Mouse (Mus musculus): ENCODE data around the gene Pipox. TPM values are rescaled to one million over a fixed set of nuclear protein-coding genes. Genes with fewer than 3 reads are reported as not detected.

Gene Pipox
- polyA plus RNA-seq, 1 experiment from 2014 or later = 45.7 TPM

DNA sequence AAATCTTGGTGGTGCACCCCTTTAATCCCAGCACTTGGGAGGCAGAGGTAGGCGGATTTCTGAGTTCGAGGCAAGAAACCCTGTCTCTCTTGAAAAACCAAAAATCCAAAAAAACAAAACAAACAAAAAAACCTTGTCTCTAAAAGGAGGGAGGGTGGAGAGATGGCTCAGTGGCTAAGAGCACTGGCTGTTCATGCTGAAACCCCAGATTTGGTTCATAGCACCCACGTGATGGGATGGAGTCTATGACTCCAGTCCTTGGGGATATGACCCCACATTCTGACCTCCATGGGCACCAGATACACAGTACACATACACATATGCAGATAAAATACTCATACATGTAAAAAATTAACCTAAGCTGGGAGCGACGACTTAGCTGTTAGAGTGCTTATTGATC lies 5.0 kb downstream of the Pipox start:
- Histone ChIP-seq H3K9me3 (ENCODE audit: control insufficient read depth) (no peaks in the 10 kb centered on the region), H3K9ac (ENCODE audit: low read depth, low read length) (no peak overlapping the region), H3K27me3 (replicated peaks; ENCODE audit: control insufficient read depth, insufficient read depth, low read length) (no peaks in the 10 kb centered on the region), H3K4me1 (replicated peaks; ENCODE audit: control insufficient read depth, insufficient read depth, low read length) (peaks cover 3% of the 10 kb centered on the region), H3K4me2 (replicated peaks; ENCODE audit: low read depth) (no peak overlapping the region), H3K27ac (ENCODE audit: low read depth, low read length) (no peak overlapping the region), H3K4me3 (ENCODE audit: low read depth, low read length) (no peak overlapping the region), H3K36me3 (ENCODE audit: control insufficient read depth, insufficient read depth) (no peaks in the 10 kb centered on the region; the same call in 1 of the 2 replicates)
- 78% methylated on average over 5 of the region's 5 CpGs for WGBS
- TF ChIP-seq CTCF (IDR thresholded peaks at IDR 0.05; ENCODE audit: low read depth) = no peak
- no peak for ATAC-seq

DNA sequence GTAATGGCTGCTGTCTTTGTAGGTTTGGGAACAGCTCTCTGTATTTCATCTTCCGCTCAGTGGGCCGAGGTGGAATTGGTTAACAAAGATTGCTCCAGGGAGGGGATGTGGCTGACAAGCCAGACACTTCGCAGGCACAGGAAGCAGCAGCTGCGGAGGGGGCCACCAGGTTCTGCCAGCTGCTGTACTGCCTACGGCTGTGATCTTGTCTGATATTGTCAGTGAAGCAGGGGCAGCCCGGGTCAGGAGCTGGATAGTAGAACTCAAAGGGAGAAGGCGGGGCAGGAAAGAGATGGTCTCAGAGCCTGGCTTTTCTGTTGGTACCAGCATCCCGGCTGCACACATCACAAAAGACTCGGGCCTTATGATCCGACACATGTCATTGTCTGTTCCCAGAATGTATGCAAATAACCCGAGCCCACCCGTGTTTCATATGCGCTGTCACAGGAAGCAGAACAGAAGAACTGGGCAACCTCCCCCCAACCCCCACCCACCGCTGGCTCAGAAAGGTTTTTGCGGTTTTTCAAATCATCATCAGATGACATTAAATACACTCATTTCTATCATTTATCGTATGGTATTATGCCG lies 6.4 kb downstream of the Pipox start:
- no peak for ATAC-seq

DNA sequence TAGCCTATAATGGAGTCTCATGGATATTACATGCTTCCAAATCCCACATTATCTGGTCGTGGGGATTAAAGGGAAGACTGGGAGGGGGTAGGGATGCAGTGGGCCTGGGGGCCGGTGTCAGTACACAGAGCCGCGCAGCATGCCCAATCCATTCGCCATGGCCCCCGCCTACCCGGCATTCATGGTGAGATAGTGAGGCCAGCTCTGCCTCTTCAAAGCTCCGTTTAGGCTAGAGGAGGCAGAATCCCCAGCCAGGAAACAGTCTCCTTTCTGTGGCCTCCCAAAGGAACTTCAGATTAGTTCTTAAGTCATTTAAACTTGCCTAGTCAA lies 8.7 kb downstream of the Pipox start:
- Histone ChIP-seq H3K27me3 (replicated peaks; ENCODE audit: control insufficient read depth, insufficient read depth, low read length) (no peaks in the 10 kb centered on the region), H3K9ac (ENCODE audit: low read depth, low read length) (no peak overlapping the region), H3K4me2 (replicated peaks; ENCODE audit: low read depth) (no peak overlapping the region), H3K27ac (ENCODE audit: low read depth, low read length) (no peak overlapping the region), H3K36me3 (ENCODE audit: control insufficient read depth, insufficient read depth) (peaks cover 7% of the 10 kb centered on the region; the same call in 1 of the 2 replicates), H3K9me3 (ENCODE audit: control insufficient read depth) (no peaks in the 10 kb centered on the region), H3K4me1 (replicated peaks; ENCODE audit: control insufficient read depth, insufficient read depth, low read length) (no peaks in the 10 kb centered on the region), H3K4me3 (ENCODE audit: low read depth, low read length) (no peak overlapping the region)
- TF ChIP-seq CTCF (IDR thresholded peaks at IDR 0.05; ENCODE audit: low read depth) = no peak
- WGBS = 57% methylated on average over 8 of the region's 8 CpGs
- no peak for ATAC-seq

More for the DNA sequence above, 6.4 kb downstream of the Pipox start:
- Histone ChIP-seq H3K4me2 (replicated peaks; ENCODE audit: low read depth) (no peak overlapping the region), H3K4me3 (ENCODE audit: low read depth, low read length) (no peak overlapping the region), H3K9ac (ENCODE audit: low read depth, low read length) (no peak overlapping the region), H3K27me3 (replicated peaks; ENCODE audit: control insufficient read depth, insufficient read depth, low read length) (no peaks in the 10 kb centered on the region), H3K4me1 (replicated peaks; ENCODE audit: control insufficient read depth, insufficient read depth, low read length) (no peaks in the 10 kb centered on the region), H3K9me3 (ENCODE audit: control insufficient read depth) (no peaks in the 10 kb centered on the region), H3K27ac (ENCODE audit: low read depth, low read length) (no peak overlapping the region), H3K36me3 (ENCODE audit: control insufficient read depth, insufficient read depth) (no peaks in the 10 kb centered on the region; the same call in 1 of the 2 replicates)
- no peak for TF ChIP-seq CTCF (IDR thresholded peaks at IDR 0.05; ENCODE audit: low read depth)
- WGBS = 52% methylated on average over 17 of the region's 17 CpGs

- no peak for TF ChIP-seq CTCF (IDR thresholded peaks at IDR 0.05; ENCODE audit: low read depth)
- Histone ChIP-seq H3K36me3 (ENCODE audit: control insufficient read depth, insufficient read depth) (peaks cover 7% of the 10 kb centered on the region; the same call in 1 of the 2 replicates), H3K9ac (ENCODE audit: low read depth, low read length) (no peak overlapping the region), H3K27me3 (replicated peaks; ENCODE audit: control insufficient read depth, insufficient read depth, low read length) (no peaks in the 10 kb centered on the region), H3K4me3 (ENCODE audit: low read depth, low read length) (no peak overlapping the region), H3K27ac (ENCODE audit: low read depth, low read length) (no peak overlapping the region), H3K4me1 (replicated peaks; ENCODE audit: control insufficient read depth, insufficient read depth, low read length) (no peaks in the 10 kb centered on the region), H3K4me2 (replicated peaks; ENCODE audit: low read depth) (no peak overlapping the region), H3K9me3 (ENCODE audit: control insufficient read depth) (no peaks in the 10 kb centered on the region)
- peak; percentile 39; the same call in 1 of the 2 replicates for ATAC-seq
- 38% methylated on average over 10 of the region's 10 CpGs for WGBS
Observed at GRCm38 (mm10) chr11:77884524-77885245, 9.2 kb downstream of the Pipox start.

DNA sequence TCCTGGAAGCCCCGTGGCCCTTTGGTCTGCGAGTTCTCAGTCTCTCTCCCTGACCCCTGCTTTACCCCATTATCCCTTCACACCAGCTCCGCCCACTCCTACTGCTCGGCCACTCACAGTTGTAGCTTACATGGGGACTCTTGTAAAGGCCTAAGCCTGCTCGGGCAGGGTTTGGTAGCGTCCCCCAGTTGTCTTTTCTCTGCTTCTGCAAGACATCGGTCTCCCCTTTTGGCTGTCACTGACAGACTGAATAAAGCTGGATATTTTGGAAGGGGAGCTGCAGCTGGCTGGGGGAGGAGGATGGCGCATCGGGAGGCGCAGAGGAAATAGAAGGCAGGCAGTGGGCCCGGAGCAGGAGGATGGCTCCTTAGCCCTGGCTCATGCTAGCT lies 17.1 kb downstream of the Pipox start:
- Histone ChIP-seq H3K4me1 (replicated peaks; ENCODE audit: control insufficient read depth, insufficient read depth, low read length) (no peaks in the 10 kb centered on the region), H3K4me3 (ENCODE audit: low read depth, low read length) (no peak overlapping the region), H3K27me3 (replicated peaks; ENCODE audit: control insufficient read depth, insufficient read depth, low read length) (no peaks in the 10 kb centered on the region), H3K9me3 (ENCODE audit: control insufficient read depth) (no peaks in the 10 kb centered on the region), H3K9ac (ENCODE audit: low read depth, low read length) (no peak overlapping the region), H3K4me2 (replicated peaks; ENCODE audit: low read depth) (no peak overlapping the region), H3K27ac (ENCODE audit: low read depth, low read length) (no peak overlapping the region), H3K36me3 (ENCODE audit: control insufficient read depth, insufficient read depth) (peaks cover 7% of the 10 kb centered on the region; the same call in 1 of the 2 replicates)
- 61% methylated on average over 11 of the region's 11 CpGs for WGBS
- ATAC-seq = no peak
- TF ChIP-seq CTCF (IDR thresholded peaks at IDR 0.05; ENCODE audit: low read depth) = no peak

DNA sequence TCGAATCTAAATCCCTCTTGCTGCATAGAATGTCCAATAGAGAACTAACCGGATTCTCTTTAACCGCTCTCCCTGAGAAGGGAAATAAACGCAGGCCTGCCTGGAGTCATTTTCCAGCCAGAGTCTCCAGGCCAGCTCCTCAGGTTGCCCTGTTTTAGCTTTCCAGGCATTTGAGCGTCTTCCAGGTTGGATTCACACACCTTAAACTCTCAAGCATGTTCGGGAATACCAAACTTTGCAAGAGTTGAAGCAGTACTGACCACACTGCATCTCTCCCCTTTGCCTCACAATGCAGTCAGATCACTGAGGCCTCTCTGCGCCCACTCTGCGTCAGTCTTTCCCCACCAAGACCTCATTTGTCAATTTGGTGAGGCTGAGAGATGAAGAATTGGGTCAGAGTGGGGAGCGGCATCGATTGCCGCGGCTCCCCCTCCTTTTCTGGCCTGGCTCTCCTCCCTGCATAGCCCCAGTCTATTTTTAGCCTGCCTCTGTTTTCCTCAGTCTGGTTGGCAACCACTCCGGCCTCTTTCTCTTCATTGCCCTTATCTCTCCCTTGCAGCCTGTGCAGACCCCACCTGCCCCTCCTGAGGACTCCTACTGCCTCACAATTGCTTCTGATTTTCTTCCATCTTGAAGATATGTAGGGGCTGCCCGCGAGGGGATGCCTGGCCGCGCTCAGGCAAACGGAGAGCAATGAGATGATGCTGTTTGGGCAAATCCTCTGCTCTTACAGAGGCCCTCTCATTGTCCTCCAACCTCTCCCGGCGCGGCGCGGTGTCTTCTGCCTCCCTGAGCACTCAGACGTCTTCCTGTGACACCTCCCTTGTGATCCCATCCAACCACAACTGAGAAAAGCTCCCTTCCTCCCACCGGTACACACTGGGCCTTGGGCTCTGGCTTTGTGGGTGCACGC lies 17.8 kb downstream of the Pipox start:
- Histone ChIP-seq H3K4me2 (replicated peaks; ENCODE audit: low read depth) (no peak overlapping the region), H3K9me3 (ENCODE audit: control insufficient read depth) (no peaks in the 10 kb centered on the region), H3K27me3 (replicated peaks; ENCODE audit: control insufficient read depth, insufficient read depth, low read length) (no peaks in the 10 kb centered on the region), H3K9ac (ENCODE audit: low read depth, low read length) (no peak overlapping the region), H3K36me3 (ENCODE audit: control insufficient read depth, insufficient read depth) (peaks cover 4% of the 10 kb centered on the region; the same call in 1 of the 2 replicates), H3K4me3 (ENCODE audit: low read depth, low read length) (no peak overlapping the region), H3K27ac (ENCODE audit: low read depth, low read length) (no peak overlapping the region), H3K4me1 (replicated peaks; ENCODE audit: control insufficient read depth, insufficient read depth, low read length) (no peaks in the 10 kb centered on the region)
- no peak for TF ChIP-seq CTCF (IDR thresholded peaks at IDR 0.05; ENCODE audit: low read depth)
- WGBS = 64% methylated on average over 26 of the region's 26 CpGs
- no peak for ATAC-seq

Measured in intestine, postnatal 0 days (tissue).